Mouse (Mus musculus) lung, postnatal 0 days (tissue): ENCODE results near the gene Lpxn.

Experiments
- CTCF ChIP-seq: IDR thresholded peaks from 2 replicates; pipeline ENCODE4 v1.5.1; 2016; ENCODE audit warnings: antibody characterized with exemption, mild to moderate bottlenecking
- EP300 ChIP-seq: IDR thresholded peaks from 2 replicates; pipeline ENCODE4 v1.6.1; 2016; ENCODE audit warnings: antibody characterized with exemption, mild to moderate bottlenecking, control low read depth

DNA sequence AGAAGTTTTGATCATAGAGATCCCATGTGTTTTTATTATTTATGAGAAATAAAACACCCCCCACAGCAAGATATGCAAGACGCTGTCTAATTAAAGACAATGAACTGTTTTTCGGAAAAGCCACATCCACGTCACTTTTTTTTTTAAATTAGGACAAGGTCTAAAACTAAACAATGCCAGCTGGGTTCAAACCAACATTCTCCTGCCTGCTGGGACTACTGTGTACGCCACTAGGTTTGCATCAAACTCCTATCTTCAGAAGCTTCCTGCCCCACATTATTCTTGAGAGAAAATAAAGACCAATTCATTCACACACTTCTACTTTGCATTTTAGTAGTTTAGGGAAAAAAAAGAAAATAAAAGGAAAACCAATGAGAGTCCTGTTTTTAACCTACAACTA lies 8.3 kb upstream of the Lpxn start:
- no peak for TF ChIP-seq EP300
- TF ChIP-seq CTCF = no peak
